Mouse (Mus musculus) gastrocnemius, postnatal 36 days (tissue): ENCODE data around the gene Abca8b. TPM values are rescaled to one million over a fixed set of nuclear protein-coding genes. Genes with fewer than 3 reads are reported as not detected.
"Not testable (repeated sequence)": the region's sequence is repeated elsewhere in the genome, so short reads cannot be mapped to it uniquely, and the experiment has no call there.

Source experiments
- DNase-seq, 2 experiments: peaks; one replicate each; pipeline ENCODE4 v3.0.0; 2022
- intact Hi-C: fragments of 180-260 bp; cut with DNase I; formaldehyde crosslinking; loops from one replicate; pipeline ENCODE4 v1.15.1; 2025
- total RNA-seq, 2 experiments: library from RNA; stranded (reverse); gene quantifications; 2 replicates each; pipeline ENCODE4 v1.2.3; 2021

Gene Abca8b
- total RNA-seq, 2 experiments from 2014 or later, result 12.0 to 12.3 TPM

DNA sequence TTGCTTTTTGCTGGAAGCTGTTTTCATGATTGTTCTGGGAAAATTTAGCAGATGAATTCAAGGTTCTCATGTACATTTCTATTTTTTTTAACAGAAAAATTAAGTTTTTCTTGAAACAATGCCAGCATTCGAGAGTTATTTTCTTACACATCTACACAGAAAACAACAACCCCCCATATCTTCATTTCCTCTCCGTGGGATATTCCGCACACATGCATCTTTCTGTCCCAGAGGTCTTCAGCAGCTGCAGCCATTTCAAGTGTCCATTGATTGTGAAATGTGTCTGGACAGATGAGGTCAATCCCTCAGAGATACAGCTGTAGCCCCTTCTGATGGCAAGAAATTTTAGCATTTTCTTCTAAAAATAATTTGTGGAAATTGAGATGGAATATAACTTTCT lies 73.4 kb downstream of the Abca8b start:
- no peak for DNase-seq
- intact Hi-C loops, result no loop called here

- intact Hi-C loops, result no loop called here
- no peak for DNase-seq
These were observed 76.2 kb downstream of the Abca8b start for GRCm38 (mm10) chr11:109919480-109919879.

GRCm38 (mm10) chr11:109916654-109917053 lies 79.0 kb downstream of the Abca8b start:
- intact Hi-C loops, result no loop called here
- no peak for DNase-seq

- DNase-seq, intact Hi-C loops: not testable (repeated sequence)
These were observed 82.5 kb downstream of the Abca8b start for GRCm38 (mm10) chr11:109913156-109913555.

- DNase-seq, intact Hi-C loops: not testable (repeated sequence)
These were observed 83.5 kb downstream of the Abca8b start for GRCm38 (mm10) chr11:109912118-109912517.

DNA sequence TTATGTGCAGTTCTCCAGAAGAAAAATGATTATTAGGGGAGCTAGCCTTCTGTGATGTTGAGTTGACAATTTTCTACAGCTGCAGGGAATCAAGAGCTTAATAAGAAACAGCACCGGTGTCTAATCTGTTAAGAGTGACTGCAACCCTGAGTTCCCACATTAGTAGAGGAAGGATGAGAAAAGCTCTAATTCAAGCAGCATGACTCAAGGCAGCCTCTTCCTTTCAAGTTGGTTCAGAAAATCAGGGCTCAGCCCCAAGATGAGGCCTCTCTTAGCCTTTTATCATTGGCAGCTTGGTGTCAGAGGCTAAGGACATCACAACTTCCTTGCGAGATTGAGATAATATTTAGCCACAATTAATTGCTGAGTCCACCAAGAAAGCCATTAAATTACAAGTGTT lies 85.8 kb downstream of the Abca8b start:
- no peak for DNase-seq
- intact Hi-C loops, result no loop called here

DNA sequence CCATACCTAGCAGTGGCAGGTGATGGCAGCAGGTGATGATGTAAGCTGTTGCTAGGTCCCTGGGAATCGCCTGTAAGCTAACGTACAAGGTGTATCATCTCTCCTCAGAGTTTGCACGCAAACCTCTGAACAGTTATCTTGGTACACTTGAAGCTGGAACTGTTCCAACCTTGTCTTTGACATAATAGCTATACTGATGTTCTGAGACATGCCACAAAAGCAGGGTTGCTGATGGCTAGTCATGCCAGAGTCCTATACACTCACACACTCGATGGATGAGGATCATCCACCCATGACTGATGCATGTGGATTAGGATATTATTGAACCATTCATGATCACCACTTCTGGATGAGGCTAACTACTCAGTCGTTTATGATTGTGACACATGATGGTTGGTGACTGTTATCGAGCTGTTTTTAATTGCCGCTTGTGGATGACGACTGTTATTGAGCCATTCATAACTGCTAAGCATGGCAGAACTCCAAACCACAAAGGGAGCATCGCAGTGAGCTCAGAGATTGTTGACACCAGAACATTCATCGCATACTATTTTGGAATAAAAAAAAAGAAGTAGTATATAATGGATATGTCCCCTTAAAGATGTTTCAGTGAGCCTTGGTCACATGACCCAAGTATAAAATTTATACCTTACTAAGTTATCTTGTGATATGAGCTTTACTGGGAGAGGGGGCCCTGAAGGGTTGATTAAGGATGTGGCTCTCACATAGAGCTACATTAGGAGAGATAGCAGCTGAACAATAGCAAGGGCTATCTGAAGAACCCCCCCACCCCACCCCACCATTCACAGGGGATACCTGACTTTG lies 87.2 kb downstream of the Abca8b start:
- no peak for DNase-seq
- intact Hi-C loops, result no loop called here

- intact Hi-C loops, result no loop called here
- no peak for DNase-seq
These were observed 88.1 kb downstream of the Abca8b start for GRCm38 (mm10) chr11:109907508-109907907.

- DNase-seq, result no peak
- intact Hi-C loops, result no loop called here
These were observed 92.7 kb downstream of the Abca8b start for GRCm38 (mm10) chr11:109902616-109903598.

GRCm38 (mm10) chr11:109900491-109901241 lies 95.0 kb downstream of the Abca8b start:
- no peak for DNase-seq
- intact Hi-C loops, result no loop called here

DNA sequence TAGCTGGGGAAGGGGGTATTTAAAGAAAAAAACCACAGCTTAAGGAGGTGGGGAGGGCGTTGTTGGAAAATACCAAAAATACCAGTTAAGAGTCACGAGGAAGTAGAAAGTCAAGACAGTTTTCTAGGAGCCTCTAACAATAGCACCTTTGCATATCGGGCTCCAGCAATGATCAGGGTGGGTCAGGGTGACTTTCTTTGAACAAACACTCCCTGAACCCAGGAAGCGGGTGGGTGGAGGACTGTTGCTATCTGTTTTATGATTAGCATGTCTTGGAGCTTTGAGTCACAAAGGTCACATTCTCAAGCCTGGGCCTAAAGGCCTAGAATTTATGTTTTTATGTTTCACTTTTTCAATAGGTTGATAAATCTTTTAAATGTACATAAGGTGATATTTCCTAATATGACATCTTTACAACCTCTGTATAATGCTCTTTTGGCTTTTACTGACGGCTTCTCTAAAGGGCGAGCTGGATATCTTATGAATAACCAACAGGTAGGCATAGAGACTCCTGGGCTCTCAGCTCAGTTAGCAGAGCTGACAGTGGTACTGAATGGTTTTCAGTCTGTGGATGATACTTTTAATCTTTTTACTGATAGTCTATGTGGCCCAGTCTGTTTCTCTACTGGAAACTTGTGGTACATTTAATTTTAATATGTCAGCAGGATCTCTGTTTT lies 96.7 kb downstream of the Abca8b start:
- no peak for DNase-seq
- intact Hi-C loops, result no loop called here

- intact Hi-C loops, result no loop called here
- no peak for DNase-seq
These were observed 99.6 kb downstream of the Abca8b start for GRCm38 (mm10) chr11:109895952-109896530.

DNA sequence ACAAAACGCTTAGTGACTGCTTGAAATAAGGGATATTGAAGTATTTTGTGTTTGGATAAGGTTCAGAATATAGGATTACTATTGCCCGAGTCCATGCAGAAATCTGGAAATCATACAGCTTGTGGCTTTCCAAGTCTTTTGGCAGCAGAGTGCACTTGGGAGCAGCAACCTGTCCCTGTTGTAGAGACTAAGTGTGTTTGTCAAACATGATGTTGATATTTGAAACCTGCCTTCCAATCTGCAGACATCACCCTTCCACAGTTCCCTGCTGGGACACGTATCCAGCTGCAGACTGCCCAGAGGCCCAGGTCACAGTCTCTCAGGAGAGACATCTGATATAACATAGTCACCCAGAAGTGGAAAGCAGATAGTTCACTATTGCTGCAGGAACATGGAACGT lies 100.1 kb downstream of the Abca8b start:
- DNase-seq, result peak in 1 of 2 experiments; percentile 49
- intact Hi-C loops, result no loop called here

DNA sequence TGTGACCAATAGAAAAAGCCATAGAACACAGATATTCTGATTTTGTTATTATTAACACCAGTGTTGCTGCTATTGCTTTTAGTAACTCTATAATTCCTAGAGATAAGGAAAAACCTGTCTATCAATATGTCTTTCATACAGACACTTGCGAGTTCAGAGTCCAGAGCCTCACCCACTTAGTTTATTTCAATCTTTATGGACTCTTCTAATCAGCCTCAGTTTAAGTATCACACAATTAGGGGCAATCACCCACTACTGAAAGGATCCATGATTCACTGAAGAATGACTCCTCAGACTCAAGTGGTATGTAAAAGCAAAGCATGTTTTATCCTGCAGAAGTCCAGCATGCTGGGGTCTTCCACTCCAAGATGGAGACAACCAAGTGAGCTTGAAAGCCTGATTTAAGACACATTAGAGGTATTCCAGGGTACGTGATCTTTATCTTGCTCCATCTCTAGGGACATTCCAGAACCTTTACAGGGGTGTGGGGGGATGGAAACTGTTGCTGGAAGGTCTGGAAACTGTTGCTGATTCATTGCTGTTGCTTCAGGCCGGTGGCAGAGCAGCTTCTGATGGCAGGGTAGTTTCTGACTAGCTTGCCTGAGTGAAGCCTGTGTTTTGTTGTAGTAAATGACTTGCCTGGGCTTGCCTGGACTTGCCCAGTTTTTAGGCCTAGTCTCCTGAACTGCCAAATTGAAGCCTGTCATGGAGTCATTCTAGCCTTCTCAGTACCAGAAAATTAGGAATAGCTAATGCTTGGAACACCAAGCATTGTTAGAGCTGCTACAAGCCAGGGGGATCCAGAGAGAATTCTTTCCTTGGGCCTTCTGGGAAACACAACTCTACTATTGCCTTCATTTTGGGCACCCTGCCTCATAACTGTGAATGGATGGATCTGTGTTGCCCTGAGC lies 101.5 kb downstream of the Abca8b start:
- intact Hi-C loops, result no loop called here
- no peak for DNase-seq

- intact Hi-C loops, result no loop called here
- DNase-seq, result no peak
These were observed 103.7 kb downstream of the Abca8b start for GRCm38 (mm10) chr11:109891989-109892386.

DNA sequence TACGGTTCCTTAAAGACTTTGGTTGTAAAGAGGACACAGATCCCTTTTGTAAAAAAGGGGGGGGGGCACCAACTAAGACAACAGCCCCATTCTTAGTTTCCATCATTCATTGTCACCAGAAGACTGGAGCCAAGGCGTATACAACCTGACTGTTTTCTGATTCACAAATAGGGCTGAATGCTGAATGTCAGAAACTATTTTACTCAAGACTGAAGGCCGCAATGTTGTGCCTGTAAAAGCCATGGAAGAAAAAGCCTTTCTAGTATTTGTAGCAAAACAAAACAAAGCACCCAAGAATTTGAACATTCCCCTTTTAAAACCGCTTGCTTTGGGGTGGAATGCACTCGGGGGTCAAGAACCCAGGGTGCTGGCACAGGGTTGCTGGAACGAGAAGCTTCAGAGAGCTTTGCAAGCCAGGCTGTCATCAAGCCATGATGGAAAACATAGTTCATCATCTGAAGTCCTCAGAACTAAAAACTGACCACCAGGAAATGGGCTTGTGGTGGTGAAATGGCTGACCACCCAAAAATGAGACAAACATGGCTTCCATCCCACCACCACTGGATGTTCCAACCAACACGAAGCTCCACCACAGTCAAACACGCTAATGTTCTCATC lies 104.2 kb downstream of the Abca8b start:
- DNase-seq, result no peak
- intact Hi-C loops, result no loop called here

- DNase-seq, result no peak
- intact Hi-C loops, result no loop called here
These were observed 106.0 kb downstream of the Abca8b start for GRCm38 (mm10) chr11:109889595-109889994.

DNA sequence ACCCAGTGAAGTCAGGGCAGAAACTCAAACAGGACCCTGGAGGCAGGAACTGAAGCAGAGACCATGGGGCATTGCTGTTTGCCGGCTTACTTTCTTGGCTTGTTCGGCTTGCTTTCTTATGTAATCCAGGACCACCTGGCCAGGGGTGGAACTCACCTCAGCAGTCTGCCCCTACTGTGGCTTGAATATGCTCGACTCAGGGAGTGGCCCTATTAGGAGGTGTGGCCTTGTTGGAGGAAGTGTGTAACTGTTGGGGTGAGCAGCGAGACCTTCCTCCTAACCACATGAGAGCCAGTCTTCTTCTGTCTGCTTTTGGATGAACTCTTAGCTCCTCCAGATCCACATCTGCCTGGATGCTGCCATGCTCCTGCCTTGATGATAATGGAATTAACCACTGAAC lies 108.9 kb downstream of the Abca8b start:
- DNase-seq, result no peak
- intact Hi-C loops, result no loop called here
